Mouse (Mus musculus): Measurements from ENCODE around the gene Cers1. TPM values are rescaled to one million over a fixed set of nuclear protein-coding genes. Genes with fewer than 3 reads are reported as not detected.

The Cers1 gene
- total RNA-seq, 2 experiments from 2014 or later = 94.6 to 99.0 TPM

Other genes with a start within 250 kb of the Cers1 start
- gene Tm6sf2, start 242.9 kb upstream of the Cers1 start, total RNA-seq (2021) = 1 to 10 TPM; 1.3 to 2.5 TPM
- gene Hapln4, start 232.3 kb upstream of the Cers1 start, total RNA-seq (2021) = 1 to 10 TPM; 6.8 to 7.7 TPM
- 100 to 1,000 TPM; 575 to 578 TPM for gene Ncan, start 194.9 kb upstream of the Cers1 start, total RNA-seq (2021)
- 10 to 100 TPM; 36.1 to 41.7 TPM for gene Nr2c2ap, start 184.4 kb upstream of the Cers1 start, total RNA-seq (2021)
- gene Rfxank, start 176.6 kb upstream of the Cers1 start, total RNA-seq (2021) = 10 to 100 TPM; 10.5 to 12.0 TPM
- gene Borcs8, start 176.3 kb upstream of the Cers1 start, total RNA-seq (2021) = 10 to 100 TPM; 39.9 to 46.5 TPM
- under 1 TPM; 0.57 to 0.67 TPM for gene Mef2b, start 176.1 kb upstream of the Cers1 start, total RNA-seq (2021)
- gene Tmem161a, start 143.4 kb upstream of the Cers1 start, total RNA-seq (2021) = 10 to 100 TPM; 52.3 to 54.7 TPM
- 10 to 100 TPM; 27.9 to 28.8 TPM for gene Slc25a42, start 103.5 kb upstream of the Cers1 start, total RNA-seq (2021)
- 100 to 1,000 TPM; 128 to 138 TPM for gene Sugp2, start 81.5 kb upstream of the Cers1 start, total RNA-seq (2021)
- gene Armc6, start 81.3 kb upstream of the Cers1 start, total RNA-seq (2021) = 10 to 100 TPM; 88.5 to 90.7 TPM
- gene Homer3, start 32.9 kb upstream of the Cers1 start, total RNA-seq (2021) = 10 to 100 TPM; 45.7 to 47.0 TPM
- gene Ddx49, start 13.3 kb upstream of the Cers1 start, total RNA-seq (2021) = 10 to 100 TPM; 49.0 to 53.0 TPM
- 100 to 1,000 TPM; 122 to 145 TPM for gene Cope, start 13.3 kb upstream of the Cers1 start, total RNA-seq (2021)
- 10 to 100 TPM; 13.2 to 23.5 TPM for gene Gdf1, start 14.0 kb downstream of the Cers1 start, total RNA-seq (2021)
- 10 to 100 TPM; 50.8 to 51.0 TPM for gene Upf1, start 37.5 kb downstream of the Cers1 start, total RNA-seq (2021)
- gene Comp, start 57.8 kb downstream of the Cers1 start, total RNA-seq (2021) = under 1 TPM in 1 of 2 experiments, not detected in 1; 0.31 TPM
- gene Crtc1, start 123.8 kb downstream of the Cers1 start, total RNA-seq (2021) = 100 to 1,000 TPM; 103 to 114 TPM
- gene Klhl26, start 161.2 kb downstream of the Cers1 start, total RNA-seq (2021) = 10 to 100 TPM; 35.6 to 38.4 TPM
- 100 to 1,000 TPM; 174 to 175 TPM for gene Tmem59l, start 171.6 kb downstream of the Cers1 start, total RNA-seq (2021)
- gene Crlf1, start 177.4 kb downstream of the Cers1 start, total RNA-seq (2021) = 10 to 100 TPM; 21.3 to 22.0 TPM
- 100 to 1,000 TPM in 1 of 2 experiments, 10 to 100 TPM in 1; 97.8 to 106 TPM for gene Rex1bd, start 191.0 kb downstream of the Cers1 start, total RNA-seq (2021)
- gene Uba52, start 195.0 kb downstream of the Cers1 start, total RNA-seq (2021) = 1,000 to 10,000 TPM in 1 of 2 experiments, 100 to 1,000 TPM in 1; 916 to 1,148 TPM
- gene Fkbp8, start 211.9 kb downstream of the Cers1 start, total RNA-seq (2021) = 100 to 1,000 TPM; 337 to 361 TPM
- gene Kxd1, start 212.2 kb downstream of the Cers1 start, total RNA-seq (2021) = 10 to 100 TPM; 33.1 to 35.3 TPM
- 10 to 100 TPM; 15.8 to 16.4 TPM for gene Ell, start 223.7 kb downstream of the Cers1 start, total RNA-seq (2021)